Mouse (Mus musculus): ENCODE results near the gene Tbk1.

Tbk1 gene

GRCm38 (mm10) chr10:121500034-121500433 is 86.6 kb downstream of the Tbk1 start:
- no peak for DNase-seq (ENCODE audit: low read depth, low spot score)

- DNase-seq (ENCODE audit: low read depth, low spot score), result no peak
These were observed 87.5 kb downstream of the Tbk1 start for GRCm38 (mm10) chr10:121499063-121499462.

- DNase-seq (ENCODE audit: low read depth, low spot score), result no peak
These were observed 88.1 kb downstream of the Tbk1 start for GRCm38 (mm10) chr10:121498481-121498904.

- DNase-seq (ENCODE audit: low read depth, low spot score), result no peak
These were observed 88.6 kb downstream of the Tbk1 start for GRCm38 (mm10) chr10:121497968-121498367.

GRCm38 (mm10) chr10:121496616-121497015 is 90.0 kb downstream of the Tbk1 start:
- no peak for DNase-seq (ENCODE audit: low read depth, low spot score)

Measured in mesoderm, embryonic 11.5 days (tissue).